Mouse (Mus musculus): ENCODE measurements around the gene 2200002J24Rik.

DNA sequence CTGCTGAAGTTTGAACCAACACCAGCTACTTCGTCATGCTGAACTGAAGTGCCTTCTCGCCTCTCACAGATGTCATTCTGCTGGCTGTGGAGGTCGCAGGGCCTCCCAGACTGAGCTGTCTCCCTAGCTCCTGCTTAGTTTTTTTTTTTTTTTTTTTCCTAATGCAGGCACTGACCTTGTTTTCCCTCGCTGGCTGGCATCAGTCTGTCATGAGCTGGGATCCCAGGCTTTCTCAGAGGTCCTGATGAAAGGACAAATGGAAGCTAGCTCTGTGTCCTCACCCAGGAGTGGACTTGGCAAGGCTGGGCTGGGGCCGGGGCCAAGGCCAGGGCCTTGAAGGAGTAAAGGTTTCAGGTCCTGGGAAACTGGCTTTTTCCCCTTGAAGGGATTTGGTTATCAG is 16.8 kb upstream of the 2200002J24Rik start:
- TF ChIP-seq CTCF (IDR thresholded peaks at IDR 0.05; ENCODE audit: extremely low read depth, insufficient read depth, insufficient read length, insufficient replicate concordance) (no peak), POLR2A (IDR thresholded peaks at IDR 0.05; ENCODE audit: low read depth, low read length) (no peak)

Data from spleen, adult 2 months (tissue).